Mouse (Mus musculus): ENCODE data around the gene Ing1. TPM values are rescaled to one million over a fixed set of nuclear protein-coding genes. Genes with fewer than 3 reads are reported as not detected.

Ing1 gene
- 26.7 and 31.2 TPM in 2 replicates for polyA plus RNA-seq (2014; fragmentation: Nextera tagmentation; extraction: Ambion mirVana)

DNA sequence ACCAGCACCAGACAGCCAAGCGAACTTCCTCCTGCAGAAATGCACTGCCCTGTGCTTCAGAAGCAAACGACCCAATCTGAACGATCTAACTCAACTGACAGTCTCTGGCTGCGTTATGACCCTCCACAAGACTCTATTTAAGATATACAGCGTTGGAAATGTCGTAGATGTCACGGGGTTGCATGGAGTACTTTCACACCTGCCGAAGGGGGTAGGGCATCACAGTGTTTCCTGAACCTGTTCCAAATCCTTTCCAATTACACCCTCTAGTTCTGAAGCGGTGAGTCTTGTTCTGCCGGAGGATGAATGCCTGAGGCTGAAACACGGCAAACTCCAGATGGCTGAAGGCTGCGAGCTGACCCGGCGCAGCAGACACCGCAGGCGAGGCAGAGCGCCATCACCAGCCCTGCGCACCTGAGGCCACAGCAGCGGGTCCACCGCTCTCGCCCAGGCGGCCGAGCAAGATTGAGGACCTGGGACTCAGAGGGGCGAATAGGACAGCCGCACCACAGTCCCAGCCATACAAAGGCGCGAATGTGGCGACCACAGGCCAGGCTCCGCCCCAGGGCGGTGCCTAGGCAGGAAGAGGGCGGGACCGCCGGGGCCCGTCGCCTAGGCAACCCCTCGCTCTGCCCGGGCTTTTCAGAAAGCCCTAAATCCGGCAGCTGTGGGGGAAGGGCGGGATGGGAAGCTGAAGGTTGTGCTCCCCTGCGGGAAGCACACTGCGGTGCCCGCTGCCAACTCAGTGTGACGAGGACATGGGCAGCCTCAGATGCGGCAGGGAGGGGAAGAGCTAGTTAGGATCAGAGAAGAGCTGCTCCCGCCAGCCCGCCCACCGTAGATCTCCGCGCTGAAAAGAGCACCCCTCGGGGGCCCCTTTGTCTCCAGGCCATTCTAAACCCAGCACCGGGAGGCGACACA is at the start of gene Ing1:
Gene Ing1, plus strand, starts transcription at position 773 of the 921 bp plus-strand sequence.
- under 1% methylated on average over 51 of the region's 52 CpGs for WGBS
- peak; percentile 73 for ATAC-seq (replicated peaks; ENCODE audit: low FRiP score)

DNA sequence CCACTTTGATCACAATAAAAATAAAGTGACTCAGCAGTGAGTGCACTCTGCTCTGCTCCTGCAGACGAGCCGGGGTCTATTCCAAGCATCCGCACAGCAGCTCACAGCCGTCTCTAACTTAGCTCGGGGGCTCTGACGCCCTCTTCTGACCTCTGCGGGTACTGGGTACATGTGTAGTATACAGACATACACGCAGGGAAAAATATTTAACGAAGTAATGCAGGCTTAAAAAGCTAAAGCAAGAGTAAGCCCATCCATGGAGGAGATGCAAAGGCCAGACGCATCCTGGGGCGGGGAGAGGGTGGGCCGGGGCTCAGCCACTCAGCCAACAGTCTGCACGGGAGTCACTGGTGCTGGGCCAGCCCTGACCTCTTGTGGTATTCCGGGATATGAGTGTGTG is 49.3 kb upstream of the Ing1 start:
- peaks cover 52% of the 10 kb centered on the region for H3K36me3 ChIP-seq (ENCODE audit: control insufficient read depth, insufficient read depth, low read length)
- H3K4me2 ChIP-seq = no peak overlapping the region
- H3K27ac ChIP-seq (ENCODE audit: low read depth, low read length) = no peak overlapping the region
- no peaks in the 10 kb centered on the region for H3K4me1 ChIP-seq (replicated peaks; ENCODE audit: control insufficient read depth, insufficient read depth, low read length)
- DNase-seq (ENCODE audit: low spot score) = no peak
- no peak overlapping the region for H3K9ac ChIP-seq (ENCODE audit: low read depth, low read length)
- no peak for ATAC-seq (replicated peaks; ENCODE audit: low FRiP score)
- H3K4me3 ChIP-seq (ENCODE audit: low read depth, low read length) = no peak overlapping the region
- 87% methylated on average over 14 of the region's 14 CpGs for WGBS
- H3K9me3 ChIP-seq (ENCODE audit: control insufficient read depth, low read length) = no peaks in the 10 kb centered on the region
- no peaks in the 10 kb centered on the region for H3K27me3 ChIP-seq (replicated peaks; ENCODE audit: control insufficient read depth, insufficient read depth, low read length)

More for the DNA sequence above, at the start of gene Ing1:
- Histone ChIP-seq H3K4me2 (peak within 1 kb of the TSS; percentile 90), H3K9me3 (ENCODE audit: control insufficient read depth, low read length) (no peaks in the 10 kb centered on the region), H3K27ac (ENCODE audit: low read depth, low read length) (peak within 1 kb of the TSS; percentile 99), H3K4me3 (ENCODE audit: low read depth, low read length) (peak within 1 kb of the TSS; percentile 94), H3K36me3 (ENCODE audit: control insufficient read depth, insufficient read depth, low read length) (no peaks in the 10 kb centered on the region), H3K4me1 (replicated peaks; ENCODE audit: control insufficient read depth, insufficient read depth, low read length) (peaks cover 21% of the 10 kb centered on the region), H3K27me3 (replicated peaks; ENCODE audit: control insufficient read depth, insufficient read depth, low read length) (no peaks in the 10 kb centered on the region), H3K9ac (ENCODE audit: low read depth, low read length) (peak within 1 kb of the TSS; percentile 95)
- peak; percentile 94 for DNase-seq (ENCODE audit: low spot score)

DNA sequence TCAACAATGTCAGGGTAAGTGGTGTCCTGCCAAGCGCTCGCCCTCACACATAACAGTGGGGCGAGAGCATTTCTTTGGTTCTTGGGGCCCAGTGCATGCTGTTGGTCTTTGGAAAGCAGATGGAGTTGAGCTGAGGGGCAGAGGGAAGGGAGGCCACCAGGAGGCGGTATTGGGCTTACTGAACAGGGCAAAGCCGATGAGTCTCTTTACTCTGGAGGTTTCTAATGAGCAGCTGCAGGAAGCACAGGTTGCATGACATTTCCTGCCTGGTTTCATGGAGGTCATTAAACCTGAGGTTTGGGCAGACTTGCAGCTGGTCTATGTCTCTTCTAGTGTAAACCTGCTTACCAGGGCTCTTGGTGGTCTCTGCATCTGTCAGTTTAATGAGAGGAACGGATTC is 48.6 kb upstream of the Ing1 start:
- WGBS = 75% methylated on average over 6 of the region's 6 CpGs
- no peaks in the 10 kb centered on the region for H3K27me3 ChIP-seq (replicated peaks; ENCODE audit: control insufficient read depth, insufficient read depth, low read length)
- H3K9me3 ChIP-seq (ENCODE audit: control insufficient read depth, low read length) = no peaks in the 10 kb centered on the region
- H3K36me3 ChIP-seq (ENCODE audit: control insufficient read depth, insufficient read depth, low read length) = peaks cover 58% of the 10 kb centered on the region
- H3K4me1 ChIP-seq (replicated peaks; ENCODE audit: control insufficient read depth, insufficient read depth, low read length) = peaks cover 5% of the 10 kb centered on the region
- DNase-seq (ENCODE audit: low spot score) = no peak
- no peak overlapping the region for H3K4me3 ChIP-seq (ENCODE audit: low read depth, low read length)
- H3K27ac ChIP-seq (ENCODE audit: low read depth, low read length) = no peak overlapping the region
- H3K4me2 ChIP-seq = no peak overlapping the region
- no peak overlapping the region for H3K9ac ChIP-seq (ENCODE audit: low read depth, low read length)
- peak; percentile 46; the same call in 1 of the 2 replicates for ATAC-seq (replicated peaks; ENCODE audit: low FRiP score)

DNA sequence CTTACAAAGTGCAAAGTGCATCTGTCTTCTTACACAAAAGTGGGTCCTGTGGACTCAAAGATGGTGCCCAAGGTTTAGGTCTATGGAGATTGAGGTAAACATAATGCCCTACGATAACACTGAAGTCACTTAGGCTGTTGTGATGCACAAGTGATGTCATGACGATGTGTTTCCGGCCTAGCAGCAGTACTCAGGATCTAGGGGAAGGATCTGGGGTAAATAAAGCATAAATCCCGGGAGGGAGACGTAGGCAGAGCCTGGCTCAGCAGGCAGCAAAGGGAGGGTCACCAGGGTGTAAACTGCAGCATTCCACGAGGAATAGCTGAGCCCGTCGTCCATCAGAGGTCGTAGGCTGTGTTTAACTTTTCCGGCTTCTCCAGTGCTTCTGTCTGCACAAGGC is 46.5 kb upstream of the Ing1 start:
- no peak for DNase-seq (ENCODE audit: low spot score)
- peaks cover 63% of the 10 kb centered on the region for H3K36me3 ChIP-seq (ENCODE audit: control insufficient read depth, insufficient read depth, low read length)
- no peaks in the 10 kb centered on the region for H3K9me3 ChIP-seq (ENCODE audit: control insufficient read depth, low read length)
- H3K4me1 ChIP-seq (replicated peaks; ENCODE audit: control insufficient read depth, insufficient read depth, low read length) = peaks cover 26% of the 10 kb centered on the region
- H3K27me3 ChIP-seq (replicated peaks; ENCODE audit: control insufficient read depth, insufficient read depth, low read length) = no peaks in the 10 kb centered on the region
- no peak overlapping the region for H3K4me2 ChIP-seq
- ATAC-seq (replicated peaks; ENCODE audit: low FRiP score) = no peak
- H3K9ac ChIP-seq (ENCODE audit: low read depth, low read length) = no peak overlapping the region
- H3K27ac ChIP-seq (ENCODE audit: low read depth, low read length) = no peak overlapping the region
- 76% methylated on average over 10 of the region's 10 CpGs for WGBS
- no peak overlapping the region for H3K4me3 ChIP-seq (ENCODE audit: low read depth, low read length)

DNA sequence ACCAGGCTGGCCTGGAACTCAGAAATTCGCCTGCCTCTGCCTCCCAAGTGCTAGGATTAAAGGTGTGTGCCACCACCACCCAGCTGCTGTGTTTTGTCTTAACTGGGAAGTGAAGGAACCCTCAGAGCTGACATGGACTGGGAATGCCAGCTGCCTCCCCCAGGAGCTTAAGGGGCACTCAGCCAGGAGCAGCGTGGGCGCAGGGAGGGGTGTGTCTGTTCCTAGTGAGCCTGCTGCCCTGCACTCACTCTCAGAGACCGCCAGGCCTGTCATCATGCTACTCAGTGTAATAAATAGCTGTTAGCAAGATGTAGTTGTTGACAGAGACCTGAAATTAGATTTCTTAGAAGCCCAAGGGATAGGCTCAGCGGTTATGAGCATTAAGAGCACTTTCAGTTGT is 44.4 kb upstream of the Ing1 start:
- WGBS = 91% methylated on average over 5 of the region's 5 CpGs
- H3K4me1 ChIP-seq (replicated peaks; ENCODE audit: control insufficient read depth, insufficient read depth, low read length) = peaks cover 32% of the 10 kb centered on the region
- ATAC-seq (replicated peaks; ENCODE audit: low FRiP score) = no peak
- no peak overlapping the region for H3K4me3 ChIP-seq (ENCODE audit: low read depth, low read length)
- no peak overlapping the region for H3K4me2 ChIP-seq
- no peak overlapping the region for H3K27ac ChIP-seq (ENCODE audit: low read depth, low read length)
- no peaks in the 10 kb centered on the region for H3K27me3 ChIP-seq (replicated peaks; ENCODE audit: control insufficient read depth, insufficient read depth, low read length)
- H3K9ac ChIP-seq (ENCODE audit: low read depth, low read length) = no peak overlapping the region
- H3K9me3 ChIP-seq (ENCODE audit: control insufficient read depth, low read length) = no peaks in the 10 kb centered on the region
- DNase-seq (ENCODE audit: low spot score) = no peak
- peaks cover 59% of the 10 kb centered on the region for H3K36me3 ChIP-seq (ENCODE audit: control insufficient read depth, insufficient read depth, low read length)

DNA sequence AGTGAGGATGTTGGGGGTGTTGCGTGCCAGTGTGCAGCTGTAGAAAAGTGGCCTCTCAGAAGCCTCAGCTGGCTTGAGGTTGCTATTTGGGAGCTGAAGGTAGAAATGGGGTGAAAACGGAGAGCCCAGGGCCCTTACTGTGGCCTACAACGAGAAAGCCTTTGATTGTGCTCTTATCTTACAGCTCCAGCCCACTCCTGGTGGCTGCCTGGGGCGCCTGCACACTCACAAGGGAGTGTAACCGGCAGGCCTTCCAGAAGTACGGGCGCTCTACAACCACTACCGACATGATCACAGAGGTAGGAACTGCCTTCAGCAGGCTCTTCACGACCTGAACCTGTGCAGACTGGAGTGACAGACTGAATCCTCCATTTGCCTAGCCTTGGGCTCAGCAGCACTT is 42.7 kb upstream of the Ing1 start:
- H3K4me1 ChIP-seq (replicated peaks; ENCODE audit: control insufficient read depth, insufficient read depth, low read length) = peaks cover 32% of the 10 kb centered on the region
- ATAC-seq (replicated peaks; ENCODE audit: low FRiP score) (peak; percentile 86), DNase-seq (ENCODE audit: low spot score) (no peak)
- no peaks in the 10 kb centered on the region for H3K9me3 ChIP-seq (ENCODE audit: control insufficient read depth, low read length)
- 54% methylated on average over 9 of the region's 9 CpGs for WGBS
- H3K4me3 ChIP-seq (ENCODE audit: low read depth, low read length) = no peak overlapping the region
- peak overlapping the region; percentile 45 for H3K4me2 ChIP-seq
- H3K27me3 ChIP-seq (replicated peaks; ENCODE audit: control insufficient read depth, insufficient read depth, low read length) = no peaks in the 10 kb centered on the region
- H3K27ac ChIP-seq (ENCODE audit: low read depth, low read length) = peak overlapping the region; percentile 83
- H3K9ac ChIP-seq (ENCODE audit: low read depth, low read length) = peak overlapping the region; percentile 17
- peaks cover 52% of the 10 kb centered on the region for H3K36me3 ChIP-seq (ENCODE audit: control insufficient read depth, insufficient read depth, low read length)

DNA sequence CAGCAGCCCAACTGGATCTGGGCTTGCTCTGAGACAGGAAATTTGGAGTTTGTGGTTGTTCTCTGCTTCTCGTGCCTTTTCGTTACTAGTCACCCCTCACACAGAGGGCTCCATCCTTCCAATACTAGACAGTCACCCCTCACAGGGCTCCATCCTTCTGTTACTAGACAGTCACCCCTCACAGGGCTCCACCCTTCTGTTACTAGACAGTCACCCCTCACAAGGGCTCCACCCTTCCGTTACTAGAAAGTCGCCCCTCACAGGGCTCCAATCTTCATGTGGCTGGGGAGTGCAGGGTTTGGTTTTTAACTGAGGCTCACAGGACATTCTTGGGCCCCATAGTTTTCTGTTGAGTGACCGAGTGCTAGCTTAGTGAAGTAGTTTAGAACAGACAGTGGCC is 42.1 kb upstream of the Ing1 start:
- H3K27ac ChIP-seq (ENCODE audit: low read depth, low read length) = peak overlapping the region; percentile 83
- H3K4me2 ChIP-seq = peak overlapping the region; percentile 45
- H3K4me1 ChIP-seq (replicated peaks; ENCODE audit: control insufficient read depth, insufficient read depth, low read length) = peaks cover 32% of the 10 kb centered on the region
- peaks cover 52% of the 10 kb centered on the region for H3K36me3 ChIP-seq (ENCODE audit: control insufficient read depth, insufficient read depth, low read length)
- DNase-seq (ENCODE audit: low spot score) (no peak), ATAC-seq (replicated peaks; ENCODE audit: low FRiP score) (peak; percentile 66)
- no peaks in the 10 kb centered on the region for H3K9me3 ChIP-seq (ENCODE audit: control insufficient read depth, low read length)
- no peak overlapping the region for H3K4me3 ChIP-seq (ENCODE audit: low read depth, low read length)
- H3K9ac ChIP-seq (ENCODE audit: low read depth, low read length) = peak overlapping the region; percentile 12; the same call in 1 of the 2 replicates
- WGBS = 68% methylated on average over 5 of the region's 5 CpGs
- H3K27me3 ChIP-seq (replicated peaks; ENCODE audit: control insufficient read depth, insufficient read depth, low read length) = no peaks in the 10 kb centered on the region

DNA sequence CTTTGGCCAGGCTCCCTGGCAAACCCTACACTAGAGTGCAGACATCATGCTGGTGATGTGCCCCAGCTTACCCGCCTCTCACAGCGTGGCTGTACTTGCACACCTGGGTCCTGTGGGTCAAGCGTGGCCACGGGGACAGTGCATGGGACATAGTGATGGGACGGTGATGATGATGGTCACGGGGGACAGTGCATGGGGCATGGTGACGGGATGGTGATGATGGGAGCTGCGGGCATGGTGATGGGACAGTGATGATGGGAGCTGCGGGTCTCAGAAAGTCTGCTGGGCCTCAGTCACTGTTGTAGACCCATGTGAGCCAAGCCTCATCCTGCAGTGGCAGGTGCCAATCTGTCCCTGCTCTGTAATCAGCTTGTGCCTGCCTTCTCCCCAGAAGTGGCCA is 39.1 kb upstream of the Ing1 start:
- Histone ChIP-seq H3K4me2 (no peak overlapping the region), H3K36me3 (ENCODE audit: control insufficient read depth, insufficient read depth, low read length) (peaks cover 37% of the 10 kb centered on the region), H3K27me3 (replicated peaks; ENCODE audit: control insufficient read depth, insufficient read depth, low read length) (no peaks in the 10 kb centered on the region), H3K9ac (ENCODE audit: low read depth, low read length) (no peak overlapping the region), H3K4me3 (ENCODE audit: low read depth, low read length) (no peak overlapping the region), H3K4me1 (replicated peaks; ENCODE audit: control insufficient read depth, insufficient read depth, low read length) (peaks cover 32% of the 10 kb centered on the region), H3K9me3 (ENCODE audit: control insufficient read depth, low read length) (no peaks in the 10 kb centered on the region), H3K27ac (ENCODE audit: low read depth, low read length) (no peak overlapping the region)
- DNase-seq (ENCODE audit: low spot score) = no peak
- ATAC-seq (replicated peaks; ENCODE audit: low FRiP score) = no peak
- WGBS = 95% methylated on average over 9 of the region's 9 CpGs
